Mouse (Mus musculus): Measurements from ENCODE around the gene Zc3h18. TPM values are rescaled to one million over a fixed set of nuclear protein-coding genes. Genes with fewer than 3 reads are reported as not detected.

Gene Zc3h18
- polyA plus RNA-seq, 1 experiment from 2014 or later, result 54.8 TPM

DNA sequence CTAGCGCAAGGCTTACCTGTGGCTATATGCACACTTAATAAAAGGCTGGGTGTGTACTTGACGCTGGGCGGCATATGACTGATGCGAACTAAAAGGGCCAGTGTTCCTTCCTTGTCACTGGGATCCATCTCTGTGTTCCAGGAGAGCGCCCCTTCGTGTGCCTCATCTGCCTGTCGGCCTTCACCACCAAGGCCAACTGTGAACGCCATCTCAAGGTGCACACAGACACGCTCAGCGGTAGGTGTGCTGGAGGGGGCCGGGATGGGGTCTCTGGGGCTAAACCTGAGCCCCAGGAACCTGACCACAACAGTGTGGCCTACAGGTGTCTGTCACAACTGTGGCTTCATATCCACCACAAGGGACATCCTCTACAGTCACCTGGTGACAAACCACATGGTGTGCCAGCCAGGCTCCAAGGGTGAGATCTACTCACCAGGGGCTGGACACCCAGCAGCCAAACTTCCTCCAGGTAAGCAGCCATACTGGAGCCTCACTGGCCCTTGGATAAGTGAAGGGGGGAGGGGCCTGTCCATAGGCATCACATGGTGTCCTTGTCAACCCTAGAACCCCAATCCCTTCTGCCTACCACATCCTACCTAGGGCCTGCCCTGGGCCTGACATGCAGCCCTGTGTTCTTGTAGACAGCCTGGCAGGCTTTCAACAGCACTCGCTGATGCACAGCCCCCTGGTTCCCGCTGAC is 41.5 kb upstream of the Zc3h18 start:
- H3K4me3 ChIP-seq (ENCODE audit: low read depth, low read length), result 0 out of 2 replicates have a peak overlapping the region, but pooled peaks have one; percentile 52
- no peak overlapping the region for H3K9ac ChIP-seq (ENCODE audit: low read length)
- ATAC-seq (replicated peaks; ENCODE audit: low FRiP score) (no peak), DNase-seq (ENCODE audit: low spot score) (no peak)
- peaks cover 43% of the 10 kb centered on the region for H3K27me3 ChIP-seq (ENCODE audit: control insufficient read depth, insufficient read depth, low read length)
- no peak overlapping the region for H3K4me2 ChIP-seq (ENCODE audit: low read depth, low read length, severe bottlenecking)
- peaks cover 14% of the 10 kb centered on the region; the same call in 1 of the 2 replicates for H3K4me1 ChIP-seq (replicated peaks; ENCODE audit: control insufficient read depth, insufficient read depth, low read length)
- 86% methylated on average over 13 of the region's 13 CpGs for WGBS
- no peaks in the 10 kb centered on the region for H3K36me3 ChIP-seq (ENCODE audit: control insufficient read depth, insufficient read depth, low read length)
- H3K9me3 ChIP-seq (ENCODE audit: control insufficient read depth, low read length), result no peaks in the 10 kb centered on the region
- no peak overlapping the region for H3K27ac ChIP-seq (ENCODE audit: low read depth, low read length)

GRCm38 (mm10) chr8:122335638-122336250 is 40.7 kb upstream of the Zc3h18 start:
- Histone ChIP-seq H3K27ac (ENCODE audit: low read depth, low read length) (no peak overlapping the region), H3K36me3 (ENCODE audit: control insufficient read depth, insufficient read depth, low read length) (no peaks in the 10 kb centered on the region), H3K9ac (ENCODE audit: low read length) (peak overlapping the region; percentile 41; the same call in 1 of the 2 replicates), H3K4me3 (ENCODE audit: low read depth, low read length) (peak overlapping the region; percentile 52), H3K4me2 (ENCODE audit: low read depth, low read length, severe bottlenecking) (peak overlapping the region; percentile 93), H3K9me3 (ENCODE audit: control insufficient read depth, low read length) (no peaks in the 10 kb centered on the region), H3K4me1 (replicated peaks; ENCODE audit: control insufficient read depth, insufficient read depth, low read length) (peaks cover 12% of the 10 kb centered on the region; the same call in 1 of the 2 replicates), H3K27me3 (ENCODE audit: control insufficient read depth, insufficient read depth, low read length) (peaks cover 43% of the 10 kb centered on the region)
- ATAC-seq (replicated peaks; ENCODE audit: low FRiP score), result peak; percentile 49
- WGBS, result 6% methylated on average over 57 of the region's 57 CpGs
- no peak for DNase-seq (ENCODE audit: low spot score)

GRCm38 (mm10) chr8:122336251-122336910 is 40.0 kb upstream of the Zc3h18 start:
- no peaks in the 10 kb centered on the region for H3K9me3 ChIP-seq (ENCODE audit: control insufficient read depth, low read length)
- H3K27me3 ChIP-seq (ENCODE audit: control insufficient read depth, insufficient read depth, low read length), result peaks cover 43% of the 10 kb centered on the region
- WGBS, result 1% methylated on average over 77 of the region's 81 CpGs
- no peak overlapping the region for H3K27ac ChIP-seq (ENCODE audit: low read depth, low read length)
- H3K4me2 ChIP-seq (ENCODE audit: low read depth, low read length, severe bottlenecking), result peak overlapping the region; percentile 93
- peak overlapping the region; percentile 41; the same call in 1 of the 2 replicates for H3K9ac ChIP-seq (ENCODE audit: low read length)
- ATAC-seq (replicated peaks; ENCODE audit: low FRiP score) (peak; percentile 73), DNase-seq (ENCODE audit: low spot score) (peak; percentile 88)
- peaks cover 12% of the 10 kb centered on the region; the same call in 1 of the 2 replicates for H3K4me1 ChIP-seq (replicated peaks; ENCODE audit: control insufficient read depth, insufficient read depth, low read length)
- no peaks in the 10 kb centered on the region for H3K36me3 ChIP-seq (ENCODE audit: control insufficient read depth, insufficient read depth, low read length)
- peak overlapping the region; percentile 52 for H3K4me3 ChIP-seq (ENCODE audit: low read depth, low read length)

- H3K36me3 ChIP-seq (ENCODE audit: control insufficient read depth, insufficient read depth, low read length), result no peaks in the 10 kb centered on the region
- H3K9me3 ChIP-seq (ENCODE audit: control insufficient read depth, low read length), result no peaks in the 10 kb centered on the region
- DNase-seq (ENCODE audit: low spot score) (no peak), ATAC-seq (replicated peaks; ENCODE audit: low FRiP score) (no peak)
- H3K4me2 ChIP-seq (ENCODE audit: low read depth, low read length, severe bottlenecking), result no peak overlapping the region
- H3K27ac ChIP-seq (ENCODE audit: low read depth, low read length), result no peak overlapping the region
- no peak overlapping the region for H3K9ac ChIP-seq (ENCODE audit: low read length)
- H3K4me3 ChIP-seq (ENCODE audit: low read depth, low read length), result no peak overlapping the region
- peaks cover 58% of the 10 kb centered on the region for H3K27me3 ChIP-seq (ENCODE audit: control insufficient read depth, insufficient read depth, low read length)
- 38% methylated on average over 6 of the region's 6 CpGs for WGBS
- H3K4me1 ChIP-seq (replicated peaks; ENCODE audit: control insufficient read depth, insufficient read depth, low read length), result peaks cover 12% of the 10 kb centered on the region; the same call in 1 of the 2 replicates
Observed at GRCm38 (mm10) chr8:122338852-122339251, 37.6 kb upstream of the Zc3h18 start.

DNA sequence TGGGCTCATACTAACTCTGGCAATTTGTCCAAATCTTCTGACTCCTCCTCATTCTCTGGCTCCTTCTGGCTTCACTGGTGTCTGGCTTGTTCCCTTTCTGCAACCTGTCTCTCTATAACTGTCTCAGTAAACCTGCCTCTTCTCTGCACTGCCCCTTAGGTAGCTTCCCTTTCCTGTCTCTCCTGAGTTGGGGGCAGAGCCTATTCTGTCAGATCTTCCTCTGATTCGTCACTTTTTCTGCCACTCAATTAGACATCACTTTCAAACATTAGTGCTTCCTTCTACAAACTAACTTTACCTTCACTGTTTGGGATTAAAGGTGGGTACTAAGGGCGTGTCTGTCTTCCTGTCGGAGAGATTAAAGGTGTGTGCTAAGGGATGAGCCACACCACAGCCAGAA is 35.6 kb upstream of the Zc3h18 start:
- no peak for ATAC-seq (replicated peaks; ENCODE audit: low FRiP score)
- no peak for DNase-seq (ENCODE audit: low spot score)
- H3K4me1 ChIP-seq (replicated peaks; ENCODE audit: control insufficient read depth, insufficient read depth, low read length), result peaks cover 9% of the 10 kb centered on the region; the same call in 1 of the 2 replicates
- no peaks in the 10 kb centered on the region for H3K9me3 ChIP-seq (ENCODE audit: control insufficient read depth, low read length)
- no peak overlapping the region for H3K9ac ChIP-seq (ENCODE audit: low read length)
- H3K27ac ChIP-seq (ENCODE audit: low read depth, low read length), result no peak overlapping the region
- 85% methylated on average over 3 of the region's 3 CpGs for WGBS
- no peak overlapping the region for H3K4me3 ChIP-seq (ENCODE audit: low read depth, low read length)
- peaks cover 51% of the 10 kb centered on the region for H3K27me3 ChIP-seq (ENCODE audit: control insufficient read depth, insufficient read depth, low read length)
- H3K36me3 ChIP-seq (ENCODE audit: control insufficient read depth, insufficient read depth, low read length), result no peaks in the 10 kb centered on the region
- no peak overlapping the region for H3K4me2 ChIP-seq (ENCODE audit: low read depth, low read length, severe bottlenecking)

- no peaks in the 10 kb centered on the region for H3K36me3 ChIP-seq (ENCODE audit: control insufficient read depth, insufficient read depth, low read length)
- H3K9ac ChIP-seq (ENCODE audit: low read length), result no peak overlapping the region
- 82% methylated on average over 6 of the region's 6 CpGs for WGBS
- peaks cover under 1% of the 10 kb centered on the region; the same call in 1 of the 2 replicates for H3K4me1 ChIP-seq (replicated peaks; ENCODE audit: control insufficient read depth, insufficient read depth, low read length)
- DNase-seq (ENCODE audit: low spot score) (no peak), ATAC-seq (replicated peaks; ENCODE audit: low FRiP score) (no peak)
- H3K27me3 ChIP-seq (ENCODE audit: control insufficient read depth, insufficient read depth, low read length), result peaks cover 41% of the 10 kb centered on the region
- no peak overlapping the region for H3K4me2 ChIP-seq (ENCODE audit: low read depth, low read length, severe bottlenecking)
- no peak overlapping the region for H3K27ac ChIP-seq (ENCODE audit: low read depth, low read length)
- no peak overlapping the region for H3K4me3 ChIP-seq (ENCODE audit: low read depth, low read length)
- no peaks in the 10 kb centered on the region for H3K9me3 ChIP-seq (ENCODE audit: control insufficient read depth, low read length)
Observed at GRCm38 (mm10) chr8:122341790-122342189, 34.6 kb upstream of the Zc3h18 start.

- H3K36me3 ChIP-seq (ENCODE audit: control insufficient read depth, insufficient read depth, low read length), result no peaks in the 10 kb centered on the region
- no peak overlapping the region for H3K9ac ChIP-seq (ENCODE audit: low read length)
- peaks cover 35% of the 10 kb centered on the region for H3K27me3 ChIP-seq (ENCODE audit: control insufficient read depth, insufficient read depth, low read length)
- no peaks in the 10 kb centered on the region for H3K9me3 ChIP-seq (ENCODE audit: control insufficient read depth, low read length)
- DNase-seq (ENCODE audit: low spot score) (no peak), ATAC-seq (replicated peaks; ENCODE audit: low FRiP score) (no peak)
- H3K4me3 ChIP-seq (ENCODE audit: low read depth, low read length), result no peak overlapping the region
- no peak overlapping the region for H3K4me2 ChIP-seq (ENCODE audit: low read depth, low read length, severe bottlenecking)
- H3K27ac ChIP-seq (ENCODE audit: low read depth, low read length), result no peak overlapping the region
- H3K4me1 ChIP-seq (replicated peaks; ENCODE audit: control insufficient read depth, insufficient read depth, low read length), result no peaks in the 10 kb centered on the region
- 59% methylated on average over 5 of the region's 5 CpGs for WGBS
Observed at GRCm38 (mm10) chr8:122342362-122342761, 34.0 kb upstream of the Zc3h18 start.

DNA sequence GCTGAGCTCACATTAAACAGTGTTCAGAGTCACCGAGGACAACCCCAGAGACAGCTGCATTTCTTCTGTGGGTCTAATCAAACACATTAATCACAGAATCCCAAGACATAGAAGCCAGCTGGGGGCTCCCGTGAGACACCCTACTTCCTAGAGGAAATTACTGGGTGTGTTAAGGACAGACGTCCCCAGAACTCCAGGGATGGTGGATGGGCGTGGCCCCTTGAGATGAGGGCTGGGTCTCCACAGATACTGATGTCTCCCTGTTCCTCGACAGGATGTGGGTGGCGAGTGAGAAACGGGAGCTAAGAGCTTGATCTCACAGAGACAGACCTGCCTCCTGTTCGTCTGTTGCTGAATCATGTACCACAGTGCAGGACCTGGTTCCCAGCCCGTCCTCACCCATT is 33.6 kb upstream of the Zc3h18 start:
- no peak overlapping the region for H3K27ac ChIP-seq (ENCODE audit: low read depth, low read length)
- H3K9me3 ChIP-seq (ENCODE audit: control insufficient read depth, low read length), result no peaks in the 10 kb centered on the region
- H3K36me3 ChIP-seq (ENCODE audit: control insufficient read depth, insufficient read depth, low read length), result no peaks in the 10 kb centered on the region
- WGBS, result 7% methylated on average over 9 of the region's 9 CpGs
- H3K4me3 ChIP-seq (ENCODE audit: low read depth, low read length), result no peak overlapping the region
- no peak for ATAC-seq (replicated peaks; ENCODE audit: low FRiP score)
- DNase-seq (ENCODE audit: low spot score), result no peak
- H3K9ac ChIP-seq (ENCODE audit: low read length), result no peak overlapping the region
- H3K27me3 ChIP-seq (ENCODE audit: control insufficient read depth, insufficient read depth, low read length), result peaks cover 30% of the 10 kb centered on the region
- peak overlapping the region; percentile 51; the same call in 1 of the 2 replicates for H3K4me2 ChIP-seq (ENCODE audit: low read depth, low read length, severe bottlenecking)
- H3K4me1 ChIP-seq (replicated peaks; ENCODE audit: control insufficient read depth, insufficient read depth, low read length), result no peaks in the 10 kb centered on the region
